Mouse (Mus musculus) frontal cortex, adult (tissue): ENCODE measurements at regions not wholly inside any gene's neighbourhood (a gene's known extent, or its start where the extent isn't known, plus 50 kb on each side); places are given as distances from the start of the nearest gene placed in this dataset.
A peak's percentile ranks its signal among the peaks of the same experiment; 100 is the strongest.

Experiments used
- ATAC-seq: cut with Nextera tagmentation; 2 replicates; pipeline ENCODE4 v1.9.2; 2017; ENCODE audit warnings: mild to moderate bottlenecking, moderate library complexity, mixed read lengths; ENCODE audit not compliant: low TSS enrichment

DNA sequence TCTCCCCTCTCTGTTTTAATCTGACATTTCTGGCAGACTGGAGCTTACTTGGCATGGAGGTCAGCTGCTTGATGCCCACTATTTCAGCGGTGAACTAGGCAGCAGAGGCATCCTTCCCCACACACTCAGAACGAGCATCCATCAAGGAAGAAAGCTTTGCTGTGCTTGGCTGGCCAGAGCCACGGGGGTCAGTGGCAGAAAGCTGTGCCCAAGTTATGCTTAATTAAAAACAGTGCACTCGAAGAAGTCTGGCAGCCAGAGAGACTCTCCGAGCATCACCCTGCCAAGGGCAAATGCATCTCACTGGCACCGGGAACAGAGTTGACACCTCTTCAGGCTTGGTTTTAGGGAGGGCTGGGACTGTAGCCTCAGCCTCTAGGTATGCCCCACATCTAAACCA lies 168.3 kb downstream of the Gm45692 start:
- ATAC-seq, result no peak

GRCm38 (mm10) chr8:26288163-26288562 lies 168.8 kb downstream of the Gm45692 start:
- ATAC-seq, result no peak

GRCm38 (mm10) chr8:26298066-26298804 lies 178.9 kb downstream of the Gm45692 start:
- ATAC-seq, result no peak

DNA sequence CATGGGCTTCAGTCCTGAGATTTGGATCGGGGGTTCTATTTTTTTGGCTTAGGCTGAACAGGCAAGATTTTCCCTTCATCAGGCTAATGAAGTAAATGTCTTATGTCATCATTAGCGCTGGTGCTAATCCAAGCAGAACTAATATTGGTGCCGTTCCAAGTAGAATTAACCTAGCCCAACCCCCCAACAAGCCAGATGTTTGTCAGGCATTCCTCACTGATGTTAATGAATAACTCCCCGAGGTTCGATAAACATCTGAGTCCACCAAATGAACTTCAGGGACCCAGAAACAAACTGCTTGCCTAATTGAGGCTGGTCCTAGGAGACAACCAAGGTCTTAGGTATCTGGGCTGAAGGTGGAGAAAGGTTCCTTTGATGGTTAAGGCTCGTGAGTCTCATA lies 180.9 kb downstream of the Gm45692 start:
- ATAC-seq, result no peak

GRCm38 (mm10) chr8:26301961-26302360 lies 182.6 kb downstream of the Gm45692 start:
- no peak for ATAC-seq

- no peak for ATAC-seq
Measured at GRCm38 (mm10) chr8:26304566-26304965, 185.2 kb downstream of the Gm45692 start.

DNA sequence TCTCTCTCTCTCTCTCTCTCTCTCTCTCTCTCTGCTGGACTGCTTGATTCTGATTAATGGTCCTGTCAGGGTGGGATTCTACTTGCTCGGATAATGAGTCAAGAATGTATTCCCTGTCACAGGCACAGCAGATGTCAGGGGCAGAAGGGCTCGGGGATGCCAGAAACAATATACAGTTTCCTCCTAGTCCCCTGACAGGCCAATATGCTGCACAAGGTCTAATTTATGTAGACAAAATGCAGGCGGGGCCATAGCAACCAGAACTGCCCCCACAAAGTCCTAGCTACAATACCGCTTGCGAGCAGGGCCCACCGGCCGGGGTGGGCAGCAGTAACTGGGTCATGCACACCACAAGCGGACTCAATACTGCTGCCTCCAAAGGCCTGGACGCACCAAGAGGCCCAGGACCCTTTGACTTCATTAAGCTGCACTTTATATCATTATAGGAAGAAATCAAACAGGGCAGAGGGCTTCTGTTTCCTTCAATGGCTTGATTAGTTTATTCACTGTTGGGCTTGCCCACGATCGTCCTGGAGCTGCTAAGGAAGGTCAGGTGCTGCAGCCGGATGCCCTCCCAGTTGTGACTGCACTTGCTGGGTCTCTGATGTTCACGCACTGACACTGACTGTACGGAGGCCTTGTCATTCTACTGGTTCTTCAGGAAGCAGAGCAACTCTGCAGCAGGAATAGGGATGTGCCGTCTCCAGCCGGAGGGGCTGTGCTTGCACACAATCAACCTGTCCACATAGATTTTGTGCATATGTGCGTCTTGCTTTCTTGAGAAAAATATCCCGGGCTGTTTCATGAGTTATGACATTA lies 185.9 kb downstream of the Gm45692 start:
- no peak for ATAC-seq

GRCm38 (mm10) chr8:26308121-26308641 lies 188.8 kb downstream of the Gm45692 start:
- no peak for ATAC-seq

- ATAC-seq, result no peak
Measured at GRCm38 (mm10) chr8:26309764-26310163, 190.4 kb downstream of the Gm45692 start.

GRCm38 (mm10) chr8:26323606-26324350 lies 204.4 kb downstream of the Gm45692 start:
- no peak for ATAC-seq

DNA sequence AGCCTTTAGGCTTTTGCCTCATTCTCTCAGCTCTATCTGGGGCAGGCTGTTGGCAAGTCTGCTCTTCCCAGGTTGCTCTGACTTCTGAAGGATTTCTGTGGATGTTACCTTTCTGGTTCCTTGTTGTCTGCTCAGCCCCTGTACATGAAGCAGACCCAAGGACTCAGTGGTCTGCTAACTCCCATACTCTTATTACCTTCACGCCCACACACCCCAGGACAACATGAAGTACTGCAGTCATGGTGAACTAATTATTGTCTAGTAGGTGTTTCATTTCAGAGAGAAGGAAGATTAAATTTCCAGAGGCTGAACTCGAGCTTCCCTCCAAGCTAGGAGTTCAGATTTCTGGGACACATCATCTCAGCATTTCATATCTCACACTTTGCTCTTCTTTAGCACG lies 205.3 kb downstream of the Gm45692 start:
- no peak for ATAC-seq

DNA sequence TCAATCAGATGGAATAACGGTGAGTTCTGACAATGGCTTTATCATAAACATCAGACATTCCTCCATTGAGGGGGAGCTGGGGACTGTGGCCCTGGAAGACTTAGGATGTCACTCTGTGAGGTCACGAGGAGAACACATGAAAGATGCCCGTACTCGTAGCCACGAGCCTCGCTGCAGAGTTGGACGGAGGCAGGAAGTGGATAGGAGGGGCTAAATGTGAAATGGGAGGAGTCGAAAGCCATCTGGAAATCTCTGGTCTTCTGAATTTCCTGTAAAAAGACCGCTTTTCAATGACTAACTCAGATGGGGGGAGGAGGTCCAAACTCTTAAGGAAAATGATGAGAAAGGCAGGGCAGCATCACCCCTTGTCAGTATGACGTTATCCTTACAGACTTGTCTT lies 210.5 kb downstream of the Gm45692 start:
- no peak for ATAC-seq

DNA sequence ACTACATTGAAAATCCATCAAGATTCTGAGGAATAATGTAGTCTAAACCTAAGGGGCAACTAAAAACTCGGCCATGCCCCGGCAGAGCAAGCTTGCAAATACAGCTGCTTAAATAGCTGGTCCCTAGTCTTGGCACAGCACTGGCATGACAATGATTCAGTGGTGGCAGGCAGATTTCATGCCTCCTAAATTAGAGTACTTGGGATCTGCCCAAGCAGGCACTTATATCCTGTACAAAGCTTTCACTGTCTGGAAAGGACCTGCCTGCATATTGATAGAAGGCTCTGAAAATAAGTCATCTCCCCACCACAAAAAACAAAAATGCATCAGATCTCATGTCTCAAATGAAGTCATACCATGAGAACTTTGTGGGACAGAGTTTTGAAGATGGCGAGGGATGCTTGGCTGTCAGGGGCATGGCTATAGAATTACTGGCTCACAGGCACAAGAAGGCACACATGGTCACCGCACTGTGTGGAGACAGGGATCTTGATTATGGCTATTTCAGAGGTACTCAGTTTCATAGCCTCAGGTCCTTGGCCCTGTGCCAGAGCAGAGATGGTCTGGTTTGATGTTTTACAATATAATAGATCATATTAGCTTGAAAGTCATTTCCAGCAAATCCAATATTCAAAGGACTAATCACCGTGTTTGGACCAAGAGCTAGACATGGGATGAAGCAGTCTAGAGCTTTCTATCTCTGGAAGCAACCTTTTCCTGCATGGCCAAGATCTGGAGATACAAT lies 217.7 kb downstream of the Gm45692 start:
- peak; percentile 79 for ATAC-seq

GRCm38 (mm10) chr8:26345078-26345477 lies 225.7 kb downstream of the Gm45692 start:
- peak; percentile 89 for ATAC-seq

DNA sequence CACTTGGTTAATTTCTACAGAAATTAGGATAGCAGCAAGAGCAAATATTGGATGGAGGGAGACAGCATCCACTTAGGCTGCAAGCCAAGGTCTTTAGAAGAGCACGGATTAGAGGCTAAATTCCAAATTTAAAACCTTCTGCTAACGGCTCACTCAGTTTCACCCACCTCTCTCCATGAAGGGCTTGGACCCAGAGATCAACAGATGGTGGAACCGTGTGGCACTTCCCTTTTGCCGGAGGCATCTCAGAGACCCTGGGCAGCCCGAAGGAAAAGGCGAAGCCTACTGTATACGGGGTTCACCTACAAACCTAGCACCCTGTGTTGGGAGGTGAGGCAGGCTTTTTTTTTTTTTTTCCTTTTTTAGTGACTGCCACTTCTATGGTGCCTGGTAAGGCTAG lies 229.9 kb downstream of the Gm45692 start:
- ATAC-seq, result no peak

DNA sequence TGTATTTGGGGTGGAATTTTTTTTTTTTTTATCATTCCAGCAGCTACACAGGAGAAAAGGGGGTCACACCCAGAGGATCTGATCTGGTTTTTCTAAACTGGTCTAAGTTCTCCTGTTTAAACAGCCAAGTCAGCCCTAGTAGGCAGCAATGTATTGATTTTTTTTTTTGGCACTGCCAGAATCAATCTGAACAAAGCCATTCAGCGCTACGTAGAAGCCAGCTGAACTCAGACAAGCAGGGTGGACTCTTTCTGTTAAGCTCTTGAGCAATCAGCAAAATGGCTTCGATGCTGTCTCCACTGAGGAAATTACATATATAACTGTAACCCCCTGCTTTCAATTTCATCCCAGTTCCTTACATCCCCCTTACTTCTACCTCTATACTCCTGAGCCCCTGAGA lies 230.5 kb downstream of the Gm45692 start:
- no peak for ATAC-seq

DNA sequence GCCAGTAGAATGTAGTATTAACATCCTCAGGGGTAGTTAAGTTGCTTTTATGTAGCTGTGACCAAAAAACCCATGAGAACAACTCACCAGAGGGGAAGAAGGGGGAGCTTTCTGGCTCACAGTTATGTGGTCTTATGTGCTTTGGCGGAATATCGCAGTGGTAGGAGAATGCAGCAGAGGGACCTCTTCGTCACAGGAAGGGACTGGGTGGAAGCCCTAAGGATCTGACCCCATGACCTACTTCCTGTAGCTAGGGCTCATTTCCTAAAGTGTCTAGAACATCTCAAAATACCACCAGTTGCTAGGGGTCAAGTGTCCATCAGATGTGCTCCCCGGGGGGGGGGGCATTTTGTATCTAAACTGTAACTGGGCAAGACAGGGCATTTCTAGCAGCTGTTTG lies 231.3 kb downstream of the Gm45692 start:
- no peak for ATAC-seq

DNA sequence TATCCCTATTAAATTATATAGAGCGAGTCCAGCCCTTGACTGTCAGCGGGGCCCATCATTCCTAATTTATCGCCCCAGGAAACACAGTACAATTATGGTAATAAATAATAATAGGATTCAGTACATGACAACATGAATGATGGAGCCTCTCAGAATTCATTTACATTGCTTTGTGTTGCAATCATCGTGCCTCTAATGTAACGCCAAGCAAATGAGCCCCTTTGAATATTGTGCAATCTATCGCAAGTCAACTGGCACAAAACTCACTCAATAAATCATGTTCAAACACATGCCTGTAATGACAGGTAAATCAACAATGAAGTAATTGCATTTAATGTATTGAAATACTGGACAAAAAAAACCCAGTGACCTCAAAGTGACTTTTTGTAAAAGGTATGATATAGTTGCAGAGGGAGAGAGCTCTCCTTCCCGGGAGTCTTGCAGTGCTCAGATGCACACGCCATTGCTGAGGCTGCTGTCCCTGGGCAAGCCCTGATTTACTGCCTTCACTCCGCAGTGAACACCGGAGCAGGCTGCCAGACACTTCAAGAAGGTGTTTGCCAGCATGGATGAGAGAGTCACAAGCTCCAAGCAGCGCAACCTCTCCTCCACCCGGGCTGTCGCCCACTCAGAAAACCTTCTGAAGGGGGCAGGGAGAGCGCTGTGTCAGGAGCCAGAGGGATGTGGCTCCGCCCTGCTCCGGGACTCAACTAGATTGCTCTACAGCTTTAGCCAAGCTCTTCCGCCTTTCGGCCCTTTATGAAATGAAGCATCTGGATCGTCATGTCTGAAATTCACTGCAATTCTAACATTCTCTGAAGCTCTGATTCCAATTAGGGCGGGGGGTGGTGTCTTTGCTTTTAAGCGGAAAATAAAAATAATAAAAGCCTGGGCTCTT lies 232.6 kb downstream of the Gm45692 start:
- ATAC-seq, result peak; percentile 88

DNA sequence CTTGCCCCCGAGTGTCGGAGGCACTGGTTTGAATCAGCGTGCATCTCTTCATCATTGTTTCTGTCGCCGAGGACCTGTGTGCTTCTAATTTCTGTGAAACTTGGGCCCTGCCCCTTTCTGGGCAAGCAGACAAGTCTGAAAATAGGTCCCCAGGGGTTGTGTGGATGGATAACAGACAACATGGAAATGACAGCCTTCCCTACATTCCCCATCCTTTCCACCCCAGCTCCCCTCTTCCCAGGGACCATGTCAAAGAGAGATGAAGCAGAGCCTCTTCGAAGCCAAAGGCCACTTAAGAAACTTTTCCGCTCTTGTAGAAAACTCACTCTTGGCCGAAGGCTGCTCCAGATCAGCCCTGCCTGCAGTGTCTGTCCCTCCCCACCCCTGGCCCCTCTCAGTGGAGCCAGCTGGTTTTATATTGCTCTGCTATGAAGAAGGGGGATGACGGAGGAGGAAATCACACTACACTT lies 233.2 kb downstream of the Gm45692 start:
- ATAC-seq, result peak; percentile 38; the same call in 1 of the 2 replicates

DNA sequence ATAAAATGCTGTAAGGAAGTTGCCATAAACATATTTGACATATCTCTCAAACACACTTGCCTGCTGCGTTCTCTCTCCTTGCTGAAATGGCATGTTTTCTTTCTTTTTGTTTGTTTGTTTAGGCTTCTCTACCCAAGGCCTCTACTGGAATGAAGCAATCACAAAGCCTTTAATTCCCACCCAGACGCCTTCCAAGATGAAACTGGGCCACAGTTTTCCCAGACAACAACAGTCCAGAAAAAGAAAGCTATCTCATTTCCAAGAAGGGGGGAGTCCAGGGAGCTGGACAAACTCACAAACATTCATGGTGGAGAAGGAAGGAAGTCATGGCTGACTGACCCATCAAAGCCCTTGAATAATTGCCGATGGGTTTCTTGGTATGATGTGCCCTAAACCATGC lies 234.1 kb downstream of the Gm45692 start:
- ATAC-seq, result no peak
